Mouse (Mus musculus): ENCODE measurements around the gene Tns3.

Gene Tns3

DNA sequence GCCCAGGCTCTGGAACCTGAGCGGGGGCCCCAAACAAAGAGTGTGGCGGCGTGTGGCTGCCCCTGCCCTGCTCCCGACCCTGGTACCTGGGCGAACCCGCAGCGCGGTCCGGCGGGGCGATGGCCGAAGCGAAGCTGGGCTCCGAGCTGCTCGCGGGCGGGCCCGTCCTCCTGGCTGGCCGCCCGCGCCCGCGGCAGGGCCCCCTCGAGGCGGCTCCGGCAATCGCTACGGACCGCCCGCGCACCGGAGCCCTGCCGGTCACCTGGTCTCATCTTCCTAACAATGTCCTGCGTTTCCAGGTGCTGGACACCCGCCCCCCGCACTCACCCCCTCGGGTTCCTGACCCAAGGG is at the start of gene Tns3:
Tns3 (minus strand) TSS at position 143 of the 351 bp plus-strand sequence.
- DNase-seq (ENCODE audit: low read depth, low spot score), result no peak

DNA sequence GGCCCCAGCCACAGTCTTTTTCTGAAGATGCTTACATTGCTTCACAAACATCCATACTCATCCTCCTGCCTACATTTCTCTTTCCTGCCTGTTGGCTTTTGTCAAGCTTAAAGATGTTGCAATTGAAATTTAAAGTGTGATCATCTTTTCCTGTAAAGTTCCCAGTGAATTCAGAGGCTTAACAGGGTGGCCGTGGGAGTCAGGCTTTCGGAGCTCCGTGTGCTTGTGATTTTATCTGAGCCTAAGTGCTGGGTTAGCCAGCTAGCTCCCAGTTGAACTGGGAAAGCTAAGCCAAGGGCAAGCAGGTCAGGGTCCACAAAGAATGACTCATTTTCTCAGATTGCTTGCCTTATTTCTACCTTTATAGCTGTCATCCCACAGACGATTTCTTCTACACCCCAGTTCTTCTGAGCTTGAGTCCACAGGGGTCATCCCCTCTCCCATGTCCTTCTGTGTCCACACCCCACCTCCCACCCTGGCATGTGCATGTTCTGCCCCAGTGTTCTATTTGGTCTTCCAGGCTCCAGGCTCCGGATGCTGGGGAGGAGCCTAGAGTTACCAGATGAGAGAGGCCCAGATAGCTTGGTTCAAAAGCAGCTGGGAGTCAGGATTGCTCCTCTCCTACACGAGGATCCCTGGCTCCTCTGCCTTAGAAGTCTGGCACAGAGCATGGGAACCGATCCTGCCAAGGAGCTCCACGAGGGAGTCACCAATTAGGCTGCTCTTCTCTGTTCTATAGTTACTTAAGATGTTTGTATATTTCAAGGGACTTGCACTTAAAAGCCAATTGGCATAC is 42.1 kb upstream of the Tns3 start:
- DNase-seq (ENCODE audit: low read depth, low spot score), result no peak

DNA sequence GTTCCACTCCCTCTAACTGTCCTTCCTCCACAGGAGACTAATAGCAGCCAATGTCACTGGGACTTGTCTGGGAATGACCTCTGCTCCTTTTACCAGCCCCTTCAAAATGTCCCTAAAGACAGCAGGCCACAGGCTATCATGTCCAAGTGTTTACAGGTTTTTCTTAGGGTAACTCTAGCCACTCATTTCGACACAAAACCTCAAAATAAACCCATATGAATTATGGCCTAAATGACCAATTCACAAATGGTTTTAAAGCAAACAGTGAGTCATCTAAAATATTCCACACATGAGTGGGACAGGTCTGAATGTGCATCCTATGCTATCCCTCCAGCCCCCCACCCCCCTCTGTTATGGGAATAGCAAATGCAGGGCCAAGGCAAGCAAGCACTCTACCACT is 40.8 kb upstream of the Tns3 start:
- no peak for DNase-seq (ENCODE audit: low read depth, low spot score)

DNA sequence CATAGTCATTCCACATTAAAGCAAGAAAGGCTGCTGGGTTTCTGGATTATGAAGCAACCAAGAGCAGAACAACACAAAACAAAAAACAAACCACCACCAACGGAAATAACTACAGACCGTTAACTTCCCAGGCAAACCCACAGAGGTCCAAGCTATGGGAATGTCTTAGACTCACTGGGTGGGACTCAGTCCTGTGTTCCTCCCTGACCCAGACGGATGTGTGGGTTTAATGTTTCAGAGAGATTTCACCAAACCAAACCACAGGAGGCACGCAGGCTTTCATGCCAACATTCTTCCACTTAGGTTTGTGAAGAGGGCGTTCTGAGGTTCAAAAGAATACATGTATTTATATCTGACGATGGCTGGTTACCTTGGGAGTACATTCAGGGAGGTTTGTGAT is 39.5 kb upstream of the Tns3 start:
- no peak for DNase-seq (ENCODE audit: low read depth, low spot score)

DNA sequence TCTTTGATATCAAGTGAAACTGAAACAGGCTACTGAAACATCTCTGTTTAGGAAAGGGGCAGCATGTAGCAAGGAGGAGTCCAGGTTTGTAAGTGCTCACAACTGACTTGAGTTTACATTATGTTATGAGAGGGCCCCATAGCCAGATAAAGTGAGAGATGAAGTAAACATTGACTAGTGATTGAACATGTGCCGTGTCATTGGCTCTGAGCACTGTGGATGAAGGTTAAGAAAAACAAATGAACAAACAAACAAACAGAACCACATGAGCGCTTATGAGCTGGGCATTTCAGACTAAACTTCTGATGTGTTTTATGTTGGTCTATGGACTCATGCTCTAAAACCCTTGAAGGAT is 38.2 kb upstream of the Tns3 start:
- DNase-seq (ENCODE audit: low read depth, low spot score), result no peak

DNA sequence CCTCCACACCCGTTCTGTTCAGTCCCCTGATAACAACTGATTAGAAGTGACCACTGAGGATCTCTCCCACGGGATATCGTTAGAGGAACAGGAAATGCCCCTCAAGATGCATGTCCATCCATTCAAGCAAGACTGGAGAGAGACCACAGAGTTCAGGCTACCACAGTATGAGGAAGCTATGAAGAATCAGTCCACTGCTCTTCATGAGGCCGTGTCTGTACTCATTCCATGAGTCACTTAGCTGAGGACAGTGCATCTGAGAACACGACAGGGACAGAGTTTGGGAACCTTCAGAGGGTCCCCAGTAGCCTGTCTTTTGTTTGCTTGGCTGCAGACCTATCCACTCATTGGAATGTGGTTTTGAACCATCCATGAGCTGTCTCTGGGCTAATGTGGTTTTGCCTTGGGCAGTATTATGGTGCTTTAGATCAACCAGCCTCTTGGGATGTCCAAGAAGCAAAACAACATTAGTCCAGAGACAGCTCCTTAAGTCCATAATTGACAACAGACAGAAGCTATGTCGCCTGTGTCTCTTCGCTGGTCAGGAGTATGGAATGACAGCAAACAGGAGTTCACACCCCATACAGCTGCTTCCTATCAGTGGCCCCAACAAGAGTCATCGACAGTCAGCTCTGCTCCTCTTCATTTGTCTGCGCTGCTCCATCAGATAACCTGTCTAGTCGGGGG is 37.7 kb upstream of the Tns3 start:
- no peak for DNase-seq (ENCODE audit: low read depth, low spot score)

DNA sequence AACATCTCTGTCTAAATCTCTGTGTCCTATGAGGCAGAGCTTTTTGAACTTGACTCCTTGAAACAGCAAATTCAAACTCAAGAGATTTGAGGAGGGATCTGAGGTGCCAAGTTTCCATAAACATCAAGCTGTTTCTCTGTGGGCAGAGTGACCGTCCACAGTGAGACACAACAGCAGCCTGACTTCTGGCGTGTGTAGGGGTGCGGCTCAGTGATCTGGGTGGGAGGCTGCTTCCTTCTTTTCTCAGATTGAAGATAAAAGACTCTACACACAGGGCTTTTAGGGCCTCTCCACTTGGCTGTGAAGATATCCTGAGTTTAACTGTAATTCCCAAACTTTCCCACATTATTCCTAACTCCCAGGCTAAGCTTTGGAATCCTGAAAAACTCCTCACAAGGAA is 37.1 kb upstream of the Tns3 start:
- no peak for DNase-seq (ENCODE audit: low read depth, low spot score)

DNA sequence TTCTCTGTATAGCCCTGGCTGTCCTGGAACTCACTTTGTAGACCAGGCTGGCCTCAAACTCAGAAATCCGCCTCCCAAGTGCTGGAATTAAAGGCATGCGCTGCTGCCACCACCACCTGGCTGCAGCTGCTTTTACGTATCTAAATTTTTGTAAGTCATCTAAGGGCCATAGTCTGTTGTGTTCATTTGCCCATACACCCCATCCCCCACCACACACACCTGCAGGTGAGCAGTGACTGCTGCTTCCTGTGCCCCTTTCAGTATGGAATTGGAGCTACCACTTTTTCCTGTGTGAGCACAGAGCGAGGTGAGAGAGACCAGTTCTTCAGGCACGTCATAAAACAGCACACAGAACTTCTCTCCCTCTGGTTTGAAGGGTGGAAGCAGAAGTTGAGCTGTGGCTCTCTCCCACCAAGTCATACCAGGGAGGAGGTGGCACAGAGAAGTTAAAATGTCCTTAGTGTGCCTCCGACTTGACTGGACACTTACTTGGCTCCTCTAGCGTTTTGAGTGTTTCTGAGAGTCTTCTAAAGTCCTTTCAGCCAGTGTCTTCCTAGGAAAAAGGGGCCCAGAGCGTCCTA is 36.4 kb upstream of the Tns3 start:
- DNase-seq (ENCODE audit: low read depth, low spot score), result no peak

DNA sequence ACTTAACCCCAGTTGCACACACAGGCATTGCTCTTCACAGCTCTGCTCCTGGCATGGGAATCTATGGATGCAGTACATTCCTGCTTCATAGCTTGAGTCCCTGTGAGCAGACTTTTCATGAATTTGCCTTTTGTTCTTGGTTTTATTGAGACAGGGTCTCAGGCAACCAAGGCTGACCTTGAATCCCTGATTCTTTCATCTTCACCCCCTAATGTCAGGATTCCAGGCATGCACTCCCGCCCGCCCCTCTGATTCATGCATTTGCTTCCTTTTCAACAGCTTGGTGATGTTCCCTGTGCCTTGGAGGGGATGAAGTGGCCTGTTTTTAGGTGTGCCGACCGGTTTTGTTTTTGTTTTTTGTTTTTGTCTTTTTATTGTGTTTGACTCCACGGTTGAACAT is 35.4 kb upstream of the Tns3 start:
- DNase-seq (ENCODE audit: low read depth, low spot score), result no peak

DNA sequence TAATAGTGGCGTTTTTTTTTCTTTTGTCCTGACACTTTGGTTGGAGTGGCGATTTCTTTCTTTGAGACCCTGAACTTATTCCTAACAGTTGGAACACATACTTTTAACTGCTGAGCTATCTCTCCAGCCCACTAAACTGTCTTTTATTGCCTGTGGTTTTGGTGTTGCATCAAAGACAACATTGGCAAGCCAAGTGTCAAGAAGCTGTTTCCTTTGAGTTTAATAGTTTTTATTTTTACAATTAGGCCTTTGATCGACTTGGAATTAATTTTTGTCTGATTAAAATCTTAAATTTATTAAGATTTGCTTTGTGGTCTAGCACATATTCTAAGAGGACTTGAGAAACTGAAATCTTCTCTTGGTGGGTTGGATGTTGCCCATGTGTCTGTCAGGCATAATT is 33.3 kb upstream of the Tns3 start:
- no peak for DNase-seq (ENCODE audit: low read depth, low spot score)

DNA sequence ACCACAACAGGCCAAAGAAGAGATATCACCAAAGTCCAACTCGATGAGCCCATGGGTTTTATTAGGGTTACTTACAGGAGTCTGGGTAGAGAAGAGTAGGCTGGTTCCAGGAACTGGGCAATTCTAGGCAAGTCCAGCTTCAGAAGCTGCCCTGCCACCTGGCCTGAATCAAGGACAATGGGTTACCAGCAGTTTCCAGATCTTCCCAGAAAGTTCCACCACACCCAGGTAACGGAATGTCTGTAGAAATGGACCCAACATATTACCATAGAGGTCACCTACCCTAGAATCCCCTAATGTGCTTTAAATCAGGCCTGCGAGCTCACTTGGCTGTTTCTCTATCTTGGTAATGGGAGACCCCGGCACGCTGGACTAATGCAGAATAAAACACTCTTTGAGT is 29.8 kb upstream of the Tns3 start:
- no peak for DNase-seq (ENCODE audit: low read depth, low spot score)

DNA sequence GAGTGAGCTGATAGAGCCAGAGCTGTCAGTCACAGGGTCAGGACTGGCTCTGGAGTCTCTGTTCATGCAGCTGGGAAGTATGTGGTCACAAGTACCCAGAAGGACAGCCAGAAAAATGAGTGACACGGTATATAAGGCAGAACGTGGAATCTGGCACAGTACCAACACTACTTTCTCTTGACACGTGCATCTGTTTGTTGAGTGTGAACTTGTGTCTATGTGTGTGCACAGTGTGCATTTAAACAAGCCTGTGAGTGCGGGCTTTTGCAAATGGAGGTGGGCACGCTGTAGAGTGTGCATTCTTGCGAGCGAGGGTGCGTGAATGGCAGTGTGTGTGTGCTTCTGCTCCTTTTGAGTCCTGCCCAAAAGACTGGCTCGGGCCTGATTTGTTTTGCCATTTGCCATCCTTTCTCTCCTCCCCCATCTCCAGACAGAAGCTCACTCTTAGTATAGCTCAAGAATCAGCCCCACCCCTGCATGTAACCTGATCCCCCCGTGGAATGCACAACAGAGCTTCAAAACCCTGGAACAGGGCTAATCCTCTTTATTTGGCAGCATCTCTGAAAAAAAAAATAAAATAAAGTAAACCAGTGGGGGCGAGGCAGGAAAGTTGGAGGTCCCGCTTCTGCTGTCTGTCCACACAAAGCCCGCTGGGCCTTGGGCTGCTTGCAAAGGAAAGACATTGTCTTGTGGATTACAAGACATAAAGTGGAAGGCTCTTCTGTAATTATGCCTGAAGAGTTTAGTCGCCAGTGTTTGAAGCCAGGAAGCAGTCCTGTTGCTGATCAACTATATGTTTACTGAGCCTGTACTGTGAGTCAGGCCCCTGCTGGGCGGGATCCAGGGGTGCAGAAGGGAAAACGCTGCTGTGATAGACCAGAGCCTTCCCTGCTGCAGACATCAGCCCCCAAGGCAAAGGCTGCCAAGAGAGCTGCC is 28.5 kb upstream of the Tns3 start:
- DNase-seq (ENCODE audit: low read depth, low spot score), result no peak

DNA sequence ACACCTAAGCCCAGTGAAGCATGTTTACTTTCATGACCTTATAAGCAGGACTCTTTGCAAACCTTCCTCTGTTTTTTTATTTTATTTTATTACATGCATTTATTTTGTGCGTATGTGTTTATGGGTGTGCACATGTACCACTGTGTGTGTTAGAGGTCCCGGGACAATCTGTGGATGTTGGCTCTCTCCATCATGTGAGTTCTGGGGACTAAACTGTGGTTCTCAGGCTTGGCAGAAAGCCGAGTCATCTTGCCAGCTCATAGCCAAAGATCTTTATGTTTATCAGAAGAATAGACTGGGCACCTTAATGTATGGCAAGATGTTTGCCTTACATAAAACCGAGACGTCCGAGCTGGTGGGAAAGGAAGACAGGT is 27.8 kb upstream of the Tns3 start:
- DNase-seq (ENCODE audit: low read depth, low spot score), result no peak

DNA sequence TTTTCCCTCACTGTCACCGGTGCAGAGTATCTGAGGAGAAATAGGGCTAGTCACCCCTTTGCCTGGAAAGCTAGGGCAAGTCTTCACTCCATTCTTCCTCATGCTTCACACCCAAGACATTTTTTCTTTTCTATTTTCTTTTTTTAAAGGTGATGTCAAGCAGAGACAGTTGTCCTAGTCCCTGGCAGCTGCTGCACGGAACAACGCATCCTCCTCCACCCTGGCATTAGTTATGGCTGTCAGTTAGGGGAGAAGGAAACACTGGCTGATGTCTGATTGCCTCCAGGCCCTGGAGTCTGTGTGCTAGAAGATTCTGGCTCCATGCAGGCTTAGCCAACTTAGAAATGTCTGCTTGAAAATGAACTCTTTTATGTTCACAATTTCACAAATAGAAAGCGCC is 27.3 kb upstream of the Tns3 start:
- no peak for DNase-seq (ENCODE audit: low read depth, low spot score)

DNA sequence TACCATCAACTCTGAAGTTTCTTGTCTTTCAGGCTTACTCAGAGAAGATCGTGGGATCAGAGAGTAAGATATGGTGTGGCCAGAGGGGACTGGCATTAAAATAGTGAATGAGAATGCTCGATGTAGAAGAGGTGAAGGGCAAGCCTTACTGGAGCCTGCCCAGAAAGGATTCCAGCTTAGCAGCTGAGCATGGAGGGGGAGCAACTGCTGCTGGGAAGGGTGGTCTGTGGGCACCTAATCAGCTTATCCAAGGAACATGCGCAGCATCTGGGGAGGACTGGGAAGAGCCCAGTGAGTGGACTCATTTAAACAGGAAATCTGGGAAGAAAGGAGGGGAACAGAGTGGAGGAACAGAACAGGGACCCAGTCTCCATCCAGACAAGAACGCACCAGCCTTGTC is 26.3 kb upstream of the Tns3 start:
- no peak for DNase-seq (ENCODE audit: low read depth, low spot score)

DNA sequence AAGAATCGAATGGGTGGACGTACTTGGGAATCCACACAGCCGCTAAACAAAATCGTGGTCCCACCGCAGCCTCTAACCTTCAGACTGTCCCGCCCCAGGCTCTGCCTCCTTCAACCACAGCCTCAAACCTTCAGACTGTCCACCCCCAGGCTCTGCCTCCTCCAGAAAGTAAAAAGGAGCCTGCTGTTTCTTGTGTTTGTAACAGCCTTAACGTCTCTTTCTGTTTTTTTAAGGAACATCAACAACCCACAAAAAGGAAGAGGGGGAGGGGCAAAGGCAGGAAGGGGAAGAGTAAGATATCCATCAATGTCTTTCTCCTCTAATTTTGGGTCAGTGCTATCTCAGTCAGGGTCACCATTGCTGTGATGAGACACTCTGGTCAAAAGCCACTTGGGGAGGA is 25.2 kb upstream of the Tns3 start:
- DNase-seq (ENCODE audit: low read depth, low spot score), result no peak

DNA sequence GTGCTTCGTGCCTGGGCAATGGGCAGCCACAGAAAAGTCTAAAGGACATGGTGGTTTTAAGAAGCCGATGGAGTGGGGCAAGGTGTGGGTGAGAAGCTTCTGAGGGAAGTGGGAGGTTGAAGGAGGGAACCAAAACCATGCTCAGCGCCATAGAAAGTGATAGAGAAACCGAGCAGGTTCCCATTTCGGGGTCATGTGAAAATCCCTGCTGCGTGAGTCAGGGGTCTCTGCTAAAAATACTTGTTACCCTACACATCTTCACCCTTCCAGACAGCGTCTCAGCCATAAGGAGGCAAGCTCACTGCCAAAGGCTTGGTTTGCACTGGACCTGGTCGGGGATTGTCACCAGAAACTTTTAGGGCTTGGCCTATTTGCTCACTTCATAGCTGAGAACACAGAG is 24.6 kb upstream of the Tns3 start:
- no peak for DNase-seq (ENCODE audit: low read depth, low spot score)

DNA sequence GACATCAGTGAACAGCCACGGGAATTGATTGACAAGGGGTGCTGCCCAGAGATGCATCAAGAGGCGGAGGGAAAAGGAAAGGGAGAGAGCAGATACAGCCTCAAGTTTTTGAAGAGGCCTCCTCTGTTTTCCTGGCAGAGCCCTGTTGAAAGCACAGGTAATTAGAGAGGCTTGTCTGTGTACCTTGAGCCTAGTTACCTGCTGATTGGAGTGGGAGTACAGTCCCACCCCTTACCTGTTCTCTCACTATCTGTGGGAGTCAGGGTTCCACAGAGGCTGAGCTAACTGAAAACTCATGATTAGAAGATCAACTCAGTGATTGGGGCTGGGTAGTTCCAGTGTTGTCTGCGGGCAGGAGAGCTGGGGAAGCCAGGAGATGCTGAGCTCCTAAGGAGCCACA is 22.2 kb upstream of the Tns3 start:
- no peak for DNase-seq (ENCODE audit: low read depth, low spot score)

DNA sequence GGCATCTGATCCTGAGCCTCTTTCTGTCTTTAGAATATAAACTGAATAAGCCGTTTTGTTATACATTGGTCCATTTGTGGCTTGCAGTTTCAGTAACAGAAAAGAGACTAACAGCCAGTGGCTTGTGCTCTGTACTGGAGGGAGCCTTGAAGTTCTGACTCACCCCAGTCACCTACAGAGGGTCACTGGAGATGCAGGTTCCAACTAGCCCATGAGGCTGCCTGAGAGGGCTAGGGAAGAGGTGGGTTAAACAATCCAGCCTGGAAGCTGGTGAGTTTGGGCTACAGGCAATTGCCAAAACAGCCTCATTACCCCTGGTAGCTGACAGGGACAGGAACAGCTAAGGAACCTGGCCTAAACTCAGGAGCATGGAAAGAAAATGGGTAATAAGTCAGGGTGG is 21.7 kb upstream of the Tns3 start:
- no peak for DNase-seq (ENCODE audit: low read depth, low spot score)

DNA sequence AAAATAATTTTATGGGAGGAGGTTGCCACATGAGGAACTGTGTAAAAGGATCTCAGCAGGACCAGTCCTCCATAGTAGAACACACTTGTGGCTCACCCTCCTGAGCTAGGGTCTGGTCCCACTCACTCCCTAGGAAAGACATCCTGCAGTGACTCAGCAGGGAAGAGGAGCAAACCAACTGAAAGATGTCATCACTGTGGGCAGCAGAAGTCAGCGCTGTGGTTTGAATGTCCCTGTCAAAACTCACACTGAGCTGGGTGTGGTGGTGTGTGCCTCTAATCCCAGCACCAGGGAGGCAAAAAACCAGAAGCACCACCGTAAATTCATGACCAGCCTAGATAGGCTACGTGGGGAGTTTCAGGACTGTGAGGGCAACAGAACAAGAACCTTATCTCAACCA is 20.9 kb upstream of the Tns3 start:
- DNase-seq (ENCODE audit: low read depth, low spot score), result no peak

DNA sequence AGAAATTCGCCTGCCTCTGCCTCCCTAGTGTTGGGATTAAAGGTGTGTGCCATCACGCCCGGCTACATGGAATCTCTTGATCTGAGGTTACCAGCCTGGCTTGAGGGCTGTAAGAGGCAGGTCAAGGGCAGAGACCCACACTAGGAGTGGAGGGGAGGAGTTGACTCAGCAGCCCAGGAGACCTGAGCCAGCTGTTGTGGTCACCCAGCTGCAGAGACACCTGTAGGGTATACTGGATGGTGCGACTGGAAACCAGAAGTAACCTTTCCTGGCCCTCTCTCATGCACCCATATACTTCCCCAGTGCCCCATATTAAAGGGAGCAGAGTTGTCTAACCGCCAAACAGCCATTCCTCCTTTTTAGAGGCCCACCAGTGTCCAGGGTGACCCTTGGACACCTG is 19.9 kb upstream of the Tns3 start:
- DNase-seq (ENCODE audit: low read depth, low spot score), result no peak

DNA sequence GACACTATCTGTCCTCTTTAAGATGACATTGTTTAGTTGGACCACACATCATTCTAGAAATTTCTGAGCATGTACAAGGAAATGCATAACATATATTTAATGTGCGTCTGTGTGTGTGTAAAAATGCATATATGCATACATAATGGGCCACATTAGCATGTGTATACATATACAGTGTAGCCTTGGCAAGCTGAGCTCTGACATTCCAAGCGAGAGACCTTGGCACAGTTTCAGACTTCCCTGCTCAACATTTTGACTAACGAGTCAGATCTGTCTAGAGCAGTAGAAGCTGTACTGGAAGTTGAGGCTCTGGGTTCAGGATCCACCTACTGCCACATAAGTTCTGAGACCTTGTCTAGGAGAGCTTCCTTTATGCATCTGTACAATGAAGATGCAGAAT is 17.0 kb upstream of the Tns3 start:
- no peak for DNase-seq (ENCODE audit: low read depth, low spot score)

Data from c-Kit-negative CD71-positive TER-119-positive erythroid progenitor cells, embryonic 14.5 days (primary cell).